In the genomic region with DNA sequence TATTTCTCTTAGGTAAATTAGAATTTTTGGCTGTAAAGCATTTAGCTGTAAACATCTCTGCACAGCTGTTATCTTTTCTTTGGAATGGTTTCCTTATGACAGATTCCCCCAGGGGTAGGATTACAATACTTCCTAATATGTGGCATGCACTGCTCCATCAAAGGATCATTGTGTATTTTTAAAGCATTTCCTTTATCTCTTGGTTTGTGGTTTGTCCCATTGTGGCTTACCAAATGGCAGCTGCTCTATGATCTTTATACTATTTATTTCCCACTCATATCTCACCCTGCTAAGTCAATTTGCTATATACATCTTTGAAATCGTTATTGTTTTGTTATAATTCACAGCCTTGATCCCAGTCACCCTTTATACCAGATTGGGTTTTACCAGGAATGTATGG, we compare ENCODE assay signal across 21 mouse cellular contexts. TPM values are rescaled to one million over a fixed set of nuclear protein-coding genes. Genes with fewer than 3 reads are reported as not detected.
DNase-seq lines count a peak whose midpoint lies in the region; ATAC-seq and TF ChIP-seq lines count a peak whose summit lies in the region.
"Had no signal": no experiment of that assay in that cellular context is flagged by ENCODE, and none has a peak within 500 bp of the region (broad histone marks: within the 10 kb centered on the region; RNA-seq: fewer than 3 reads in every experiment).

No protein-coding gene starts in this region.

- TF ChIP-seq CTCF in C2C12 (IDR thresholded peaks at IDR 0.05; ENCODE audit: control insufficient read depth, insufficient read depth, insufficient read length) = no peak

- H3K9me3 ChIP-seq in hindbrain, embryonic 12.5 days (replicated peaks) = no peaks in the 10 kb centered on the region
- H3K9me3 ChIP-seq: embryonic facial prominence, embryonic 13.5 days; forebrain, embryonic 13.5 days; forebrain, embryonic 15.5 days had no signal

- DNase-seq in 3T3-L1 (ENCODE audit: low read depth, low spot score) = peak; percentile 59
- peak; percentile 17 for DNase-seq in Muller cell, postnatal 12 days (ENCODE audit: inconsistent ontology term)
- no peak for DNase-seq in adrenal gland, adult (ENCODE audit: inconsistent age in 2 of 2, low spot score in 1 of 2)
- no peak for DNase-seq in gastrocnemius, postnatal 36 days
- DNase-seq: adrenal gland, adult 8-10 months; adrenal gland, postnatal 14 days; adrenal gland, postnatal 36 days; B cell, adult 2 months; cerebellum, adult 11-12 months; cerebellum, adult 2 months; cerebellum, adult 9-11 months; cerebellum, postnatal 14 days; cerebellum, postnatal 36 days; embryo, embryonic 11 days; forebrain, postnatal 0 days had no signal

- H3K4me3 ChIP-seq in C2C12 (ENCODE audit: insufficient read depth, poor library complexity, severe bottlenecking) (no peak overlapping the region), myocyte (no peak overlapping the region)
- H3K4me3 ChIP-seq in hindbrain, embryonic 12.5 days = no peak overlapping the region
- H3K4me3 ChIP-seq: embryonic facial prominence, embryonic 13.5 days; forebrain, embryonic 13.5 days; forebrain, embryonic 15.5 days had no signal

- H3K36me3 ChIP-seq in C2C12 (ENCODE audit: control insufficient read depth, insufficient read depth) = no peaks in the 10 kb centered on the region
- H3K36me3 ChIP-seq in myocyte (ENCODE audit: control insufficient read depth, insufficient read depth) = no peaks in the 10 kb centered on the region
- no peaks in the 10 kb centered on the region for H3K36me3 ChIP-seq in hindbrain, embryonic 12.5 days
- H3K36me3 ChIP-seq: embryonic facial prominence, embryonic 13.5 days; forebrain, embryonic 15.5 days had no signal

- H3K9ac ChIP-seq in hindbrain, embryonic 12.5 days = no peak overlapping the region
- H3K9ac ChIP-seq: embryonic facial prominence, embryonic 13.5 days; forebrain, embryonic 13.5 days; forebrain, embryonic 15.5 days; forebrain, postnatal 0 days had no signal

- H3K27ac ChIP-seq in hindbrain, embryonic 12.5 days = no peak overlapping the region
- H3K27ac ChIP-seq: embryonic facial prominence, embryonic 13.5 days; forebrain, embryonic 13.5 days; forebrain, embryonic 15.5 days had no signal

- H3K4me1 ChIP-seq in hindbrain, embryonic 12.5 days = peaks cover 3% of the 10 kb centered on the region; the same call in 1 of the 2 replicates

- no peaks in the 10 kb centered on the region for H3K79me2 ChIP-seq in C2C12 (ENCODE audit: control insufficient read depth, insufficient read depth)
- no peaks in the 10 kb centered on the region for H3K79me2 ChIP-seq in myocyte (ENCODE audit: control insufficient read depth, insufficient read depth)

- H3ac ChIP-seq in C2C12 (ENCODE audit: control insufficient read depth, insufficient read length, low read depth) (no peak overlapping the region), myocyte (ENCODE audit: control insufficient read depth, insufficient read length) (no peak overlapping the region)

- 60% methylated on average over 1 of the region's 1 CpGs for WGBS in hindbrain, embryonic 12.5 days

- no peaks in the 10 kb centered on the region for H3K79me3 ChIP-seq in C2C12 (ENCODE audit: low read depth)

- H3K27me3 ChIP-seq in C2C12 (ENCODE audit: control insufficient read depth, insufficient read depth, insufficient read length) = peaks cover 26% of the 10 kb centered on the region
- peaks cover 18% of the 10 kb centered on the region for H3K27me3 ChIP-seq in myocyte (ENCODE audit: control insufficient read depth, insufficient read depth, insufficient read length)
- no peaks in the 10 kb centered on the region for H3K27me3 ChIP-seq in hindbrain, embryonic 12.5 days
- H3K27me3 ChIP-seq: embryonic facial prominence, embryonic 13.5 days; forebrain, embryonic 13.5 days; forebrain, embryonic 15.5 days had no signal

- ATAC-seq in hindbrain, embryonic 12.5 days (ENCODE audit: low FRiP score) = no peak
- ATAC-seq: forebrain, embryonic 13.5 days; forebrain, embryonic 15.5 days; forebrain, postnatal 0 days had no signal

- no peak for TF ChIP-seq POLR2A in myocyte (IDR thresholded peaks at IDR 0.05; ENCODE audit: insufficient read length, low read depth)

- intact Hi-C loops in gastrocnemius, postnatal 36 days (cut with DNase I) = no loop called here

- no peak overlapping the region for H3K4me2 ChIP-seq in myocyte (ENCODE audit: low read depth)
- no peak overlapping the region for H3K4me2 ChIP-seq in hindbrain, embryonic 12.5 days (replicated peaks)
- H3K4me2 ChIP-seq: embryonic facial prominence, embryonic 13.5 days; forebrain, embryonic 13.5 days; forebrain, embryonic 15.5 days had no signal

TF ChIP-seq in C2C12, 6 proteins besides CTCF, POLR2A, EP300 and RAD21:
- peak; percentile 76 for TF ChIP-seq MYOD1 (IDR thresholded peaks at IDR 0.05; ENCODE audit: control insufficient read depth, insufficient read length, low read depth)
- no peak for TF ChIP-seq FOSL1 (IDR thresholded peaks at IDR 0.05; ENCODE audit: insufficient read depth, low read length, poor library complexity, severe bottlenecking)
- no peak for TF ChIP-seq USF1 (IDR thresholded peaks at IDR 0.05; ENCODE audit: low read depth)
- no peak for TF ChIP-seq CEBPB (IDR thresholded peaks at IDR 0.05; ENCODE audit: low read depth)
- TF ChIP-seq MYOG (IDR thresholded peaks at IDR 0.05; ENCODE audit: control insufficient read depth, extremely low read depth, insufficient read length) = no peak
- TF ChIP-seq MAX (IDR thresholded peaks at IDR 0.05) = no peak

TF ChIP-seq in myocyte, 11 proteins besides CTCF, POLR2A, EP300 and RAD21:
- TF ChIP-seq E2F4 (IDR thresholded peaks at IDR 0.05; ENCODE audit: insufficient read depth) (no peak), MYOD1 (IDR thresholded peaks at IDR 0.05; ENCODE audit: control insufficient read depth in 1 of 3, insufficient read length in 2 of 3, low read depth in 2 of 3) (peak in 2 of 3 experiments; percentile 21 to 49), POLR2AphosphoS2 (IDR thresholded peaks at IDR 0.05; ENCODE audit: insufficient read length, low read depth) (no peak), TCF12 (IDR thresholded peaks at IDR 0.05; ENCODE audit: insufficient read depth, poor library complexity, severe bottlenecking) (no peak), SRF (IDR thresholded peaks at IDR 0.05; ENCODE audit: control insufficient read depth, insufficient read length, low read depth) (peak; percentile 17), REST (IDR thresholded peaks at IDR 0.05; ENCODE audit: insufficient read depth, insufficient read length) (no peak), MYOG (IDR thresholded peaks at IDR 0.05; ENCODE audit: control insufficient read depth in 1 of 3, insufficient read depth in 1 of 3, insufficient read length in 2 of 3, low read depth in 2 of 3) (peak in 1 of 3 experiments; percentile 57)

RNA-seq across cellular contexts. Expression of a gene that starts 3.2 kb away (rescaled TPM):
- polyA plus RNA-seq in C2C12 (2012; fragmentation: generic; extraction: Trizol) (0.13 TPM), myocyte (2012; fragmentation: generic; extraction: Trizol) (0.32 TPM)
- 1 to 10 TPM; 2.4 to 3.4 TPM for total RNA-seq in gastrocnemius, postnatal 36 days (2021)
- 5.6 and 6.1 TPM in 2 replicates for polyA plus RNA-seq in hindbrain, embryonic 12.5 days (2016; fragmentation: Nextera tagmentation; extraction: Ambion mirVana)

RNA-seq across cellular contexts. Expression of a gene that starts 14.2 kb away (rescaled TPM):
- 4.4 TPM for polyA plus RNA-seq in C2C12 (2012; fragmentation: generic; extraction: Trizol)
- 4.9 TPM for polyA plus RNA-seq in myocyte (2012; fragmentation: generic; extraction: Trizol)
- 1 to 10 TPM; 5.0 to 6.0 TPM for total RNA-seq in gastrocnemius, postnatal 36 days (2021)
- 9.4 and 9.6 TPM in 2 replicates for polyA plus RNA-seq in hindbrain, embryonic 12.5 days (2016; fragmentation: Nextera tagmentation; extraction: Ambion mirVana)

Comparison
In these comparisons a context has a peak if more than half of its experiments do, and no peak if none do; other contexts are left out.
1. DNase-seq: peak in 3T3-L1 (single experiment) and Muller cell, postnatal 12 days (single experiment); none in adrenal gland, adult (0 of 2) and gastrocnemius, postnatal 36 days (0 of 2).